Mouse (Mus musculus): ENCODE data around the gene Snap47.

DNA sequence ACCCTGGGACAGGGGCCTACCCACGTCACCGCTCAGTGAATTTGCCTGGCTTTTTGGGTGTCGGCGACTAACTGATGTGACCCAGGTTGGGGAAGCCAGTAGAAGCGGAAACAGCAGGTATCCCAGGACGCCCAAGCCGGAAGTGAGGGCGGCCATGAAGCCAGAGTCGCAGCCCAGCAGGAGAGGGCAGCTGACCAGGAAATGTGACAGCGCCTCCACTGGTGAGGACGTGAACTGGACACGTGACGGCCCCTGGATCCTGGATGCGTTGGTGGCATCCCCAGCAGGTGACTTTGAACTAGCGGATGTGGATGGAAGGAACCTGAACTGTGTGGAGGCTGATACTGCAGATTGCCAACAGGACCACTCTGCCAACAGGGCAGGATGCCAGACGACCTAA lies 75.5 kb downstream of the Snap47 start, which contains the start of gene Prss38:
- no peak for TF ChIP-seq ZNF384 (IDR thresholded peaks at IDR 0.05; ENCODE audit: low read depth, low read length)
- no peak for TF ChIP-seq CHD2 (IDR thresholded peaks at IDR 0.05; ENCODE audit: low read depth, low read length)
- TF ChIP-seq MAFK (IDR thresholded peaks at IDR 0.05; ENCODE audit: insufficient read depth, low read depth, low read length) = no peak

Measured in ES-E14 (cell line).